ENCODE assay signal across 20 mouse cellular contexts in genomic region chr7:29151486-29151885, GRCm38 (mm10). TPM values are rescaled to one million over a fixed set of nuclear protein-coding genes. Genes with fewer than 3 reads are reported as not detected.
A peak's percentile ranks its signal among the peaks of the same experiment; 100 is the strongest.
DNase-seq lines count a peak whose midpoint lies in the region; ATAC-seq lines count a peak whose summit lies in the region.
"Had no signal": no experiment of that assay in that cellular context is flagged by ENCODE, and none has a peak within 500 bp of the region (broad histone marks: within the 10 kb centered on the region; RNA-seq: fewer than 3 reads in every experiment).

No protein-coding gene starts in this region.

- H3K4me1 ChIP-seq in limb, embryonic 13.5 days = 0 out of 2 replicates have a peak, but pooled peaks cover 4% of the 10 kb centered on the region
- H3K4me1 ChIP-seq in limb, embryonic 10.5 days = peaks cover 24% of the 10 kb centered on the region

- ATAC-seq in limb, embryonic 13.5 days (ENCODE audit: low FRiP score, low read depth) = no peak
- ATAC-seq: activated CD4-positive, CD25-positive, alpha-beta regulatory T cell, adult 4 months; CD4-positive, CD25-positive, alpha-beta regulatory T cell, adult 4 months; Patski had no signal

- WGBS in limb, embryonic 13.5 days = 63% methylated on average over 10 of the region's 10 CpGs
- 70% methylated on average over 10 of the region's 10 CpGs for WGBS in limb, embryonic 10.5 days

- H3K36me3 ChIP-seq in limb, embryonic 13.5 days = peaks cover 4% of the 10 kb centered on the region
- peaks cover 9% of the 10 kb centered on the region for H3K36me3 ChIP-seq in limb, embryonic 10.5 days

- no peaks in the 10 kb centered on the region for H3K9me3 ChIP-seq in limb, embryonic 13.5 days
- no peaks in the 10 kb centered on the region for H3K9me3 ChIP-seq in limb, embryonic 10.5 days (replicated peaks)

- DNase-seq in limb, embryonic 10.5 days (ENCODE audit: low spot score) = no peak
- DNase-seq in thymus, postnatal 0 days (ENCODE audit: low spot score) = peak; percentile 60
- DNase-seq in thymus, postnatal 4 days = no peak
- DNase-seq in thymus, postnatal 14 days = peak; percentile 58
- no peak for DNase-seq in thymus, postnatal 25 days
- DNase-seq: adrenal gland, adult 2 months; adrenal gland, adult 8-10 months; adrenal gland, postnatal 10 days; adrenal gland, postnatal 14 days; adrenal gland, postnatal 25 days; adrenal gland, postnatal 36 days; B cell, adult 2 months; cerebellum, adult 11 months; cerebellum, adult 11-12 months; cerebellum, adult 18-20 months had no signal

- H3K27me3 ChIP-seq in limb, embryonic 13.5 days = no peaks in the 10 kb centered on the region
- H3K27me3 ChIP-seq in limb, embryonic 10.5 days (ENCODE audit: low read depth, poor library complexity, severe bottlenecking) = peaks cover 5% of the 10 kb centered on the region; the same call in 1 of the 2 replicates
- H3K27me3 ChIP-seq: CH12.LX had no signal

- H3K4me2 ChIP-seq in limb, embryonic 13.5 days (replicated peaks) = no peak overlapping the region

- H3K4me3 ChIP-seq in limb, embryonic 13.5 days = no peak overlapping the region
- H3K4me3 ChIP-seq in limb, embryonic 10.5 days = no peak overlapping the region

- H3K27ac ChIP-seq in limb, embryonic 13.5 days = no peak overlapping the region
- no peak overlapping the region for H3K27ac ChIP-seq in limb, embryonic 10.5 days

- 0 out of 2 replicates have a peak overlapping the region, but pooled peaks have one; percentile 31 for H3K9ac ChIP-seq in limb, embryonic 13.5 days

RNA-seq across cellular contexts. Expression of gene Fam98c, which starts 4.5 kb away (rescaled TPM):
- polyA plus RNA-seq in limb, embryonic 13.5 days (2015; fragmentation: Nextera tagmentation; extraction: Ambion mirVana) = 11.5 and 12.5 TPM in 2 replicates
- 10.7 and 11.2 TPM in 2 replicates for polyA plus RNA-seq in limb, embryonic 10.5 days (2016; fragmentation: Nextera tagmentation; extraction: Ambion mirVana)
- 49.7 and 54.4 TPM in 2 replicates for polyA plus RNA-seq in thymus, postnatal 0 days (2015; fragmentation: Nextera tagmentation; extraction: Ambion mirVana)

RNA-seq across cellular contexts. Expression of gene Rasgrp4, which starts 16.8 kb away (rescaled TPM):
- 0.56 and 0.69 TPM in 2 replicates for polyA plus RNA-seq in limb, embryonic 13.5 days (2015; fragmentation: Nextera tagmentation; extraction: Ambion mirVana)
- polyA plus RNA-seq in limb, embryonic 10.5 days (2016; fragmentation: Nextera tagmentation; extraction: Ambion mirVana) = 0.60 and 0.70 TPM in 2 replicates
- 2.2 and 3.4 TPM in 2 replicates for polyA plus RNA-seq in thymus, postnatal 0 days (2015; fragmentation: Nextera tagmentation; extraction: Ambion mirVana)

RNA-seq across cellular contexts. Expression of gene Ggn, which starts 18.5 kb away (rescaled TPM):
- polyA plus RNA-seq in limb, embryonic 13.5 days (2015; fragmentation: Nextera tagmentation; extraction: Ambion mirVana) = 0.47 and 0.50 TPM in 2 replicates
- 0.29 and 0.38 TPM in 2 replicates for polyA plus RNA-seq in limb, embryonic 10.5 days (2016; fragmentation: Nextera tagmentation; extraction: Ambion mirVana)
- polyA plus RNA-seq in thymus, postnatal 0 days (2015; fragmentation: Nextera tagmentation; extraction: Ambion mirVana) = 0.17 and 0.20 TPM in 2 replicates
- polyA plus RNA-seq: activated CD4-positive, CD25-positive, alpha-beta regulatory T cell, adult 4 months; CD4-positive, CD25-positive, alpha-beta regulatory T cell, adult 4 months had no signal

RNA-seq across cellular contexts. Expression of gene Spred3, which starts 18.7 kb away (rescaled TPM):
- 4.2 and 4.4 TPM in 2 replicates for polyA plus RNA-seq in limb, embryonic 13.5 days (2015; fragmentation: Nextera tagmentation; extraction: Ambion mirVana)
- polyA plus RNA-seq in limb, embryonic 10.5 days (2016; fragmentation: Nextera tagmentation; extraction: Ambion mirVana) = 2.7 and 3.3 TPM in 2 replicates
- polyA plus RNA-seq in thymus, postnatal 0 days (2015; fragmentation: Nextera tagmentation; extraction: Ambion mirVana) = 0.23 and 1.4 TPM in 2 replicates

RNA-seq across cellular contexts. Expression of gene Ryr1, which starts 26.5 kb away (rescaled TPM):
- polyA plus RNA-seq in limb, embryonic 13.5 days (2015; fragmentation: Nextera tagmentation; extraction: Ambion mirVana) = 7.9 and 8.5 TPM in 2 replicates
- polyA plus RNA-seq in limb, embryonic 10.5 days (2016; fragmentation: Nextera tagmentation; extraction: Ambion mirVana) = 1.8 and 2.2 TPM in 2 replicates
- polyA plus RNA-seq in thymus, postnatal 0 days (2015; fragmentation: Nextera tagmentation; extraction: Ambion mirVana) = 0.16 and 0.19 TPM in 2 replicates
- polyA plus RNA-seq: adrenal gland, adult 2 months had no signal

Comparison
In these comparisons a context has a peak if more than half of its experiments do, and no peak if none do; other contexts are left out.
1. DNase-seq: peak in thymus, postnatal 0 days (single experiment) and thymus, postnatal 14 days (single experiment); none in limb, embryonic 10.5 days (single experiment), thymus, postnatal 4 days (single experiment) and thymus, postnatal 25 days (single experiment).